Mouse (Mus musculus) erythroblast, embryonic 14.5 days (primary cell): ENCODE measurements around the gene 1700012P22Rik.

Source experiments
- GATA1 ChIP-seq: IDR thresholded peaks from 2 replicates; pipeline ENCODE4 v1.6.1; 2012; ENCODE audit warnings: low read length, inconsistent platforms, mixed read lengths
- TAL1 ChIP-seq: IDR thresholded peaks from 3 replicates; pipeline ENCODE4 v1.6.1; 2012; ENCODE audit warnings: low read length, inconsistent platforms, mixed read lengths

DNA sequence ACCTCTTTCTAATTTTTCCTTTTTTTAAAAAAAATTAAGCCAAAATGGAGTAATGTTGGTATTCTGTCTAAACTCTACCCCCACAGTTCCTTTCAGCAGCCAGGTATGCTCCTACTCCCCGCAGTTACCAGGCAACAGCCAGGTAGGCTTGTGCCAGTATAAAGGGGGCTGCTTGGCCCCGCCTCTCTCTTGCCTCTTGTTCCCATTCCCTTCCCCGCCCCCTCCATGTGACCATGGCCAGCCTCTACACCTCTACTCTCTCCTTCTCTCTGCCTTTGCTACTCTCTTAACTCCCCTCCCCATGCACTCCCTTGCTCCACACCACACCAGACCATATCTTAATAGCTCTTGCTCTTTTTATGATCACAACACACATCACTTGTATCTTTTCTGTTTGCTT, 32.3 kb downstream of the 1700012P22Rik start:
- TF ChIP-seq TAL1 (no peak), GATA1 (no peak)
